Mouse (Mus musculus) liver, embryonic 16.5 days (tissue): Measurements from ENCODE around the gene Nr2c2. TPM values are rescaled to one million over a fixed set of nuclear protein-coding genes. Genes with fewer than 3 reads are reported as not detected.

ENCODE experiments used
- ATAC-seq: fragments of 200-750 bp; cut with Nextera tagmentation; 2 replicates; pipeline ENCODE4 v1.8.0; 2017; ENCODE audit warnings: low read depth, mild to moderate bottlenecking, moderate number of reproducible peaks, moderate library complexity
- H3K27ac ChIP-seq: fragments of 300-500 bp; sonication (generic); 2 replicates; pipeline ENCODE4 v1.5.1; 2014; ENCODE audit warnings: mild to moderate bottlenecking, low read length
- H3K27me3 ChIP-seq: fragments of 300-500 bp; sonication (generic); 2 replicates; pipeline ENCODE4 v1.6.1; 2014; ENCODE audit warnings: low read depth, low read length, mixed read lengths; ENCODE audit not compliant: control insufficient read depth, insufficient read depth
- H3K36me3 ChIP-seq: fragments of 300-500 bp; sonication (generic); 2 replicates; pipeline ENCODE4 v1.6.1; 2014; ENCODE audit warnings: mild to moderate bottlenecking; ENCODE audit not compliant: control insufficient read depth, insufficient read depth
- H3K4me1 ChIP-seq: fragments of 300-500 bp; sonication (generic); 2 replicates; pipeline ENCODE4 v1.6.1; 2014; ENCODE audit warnings: low read depth, low read length, mixed read lengths; ENCODE audit not compliant: control insufficient read depth
- H3K4me2 ChIP-seq: fragments of 300-500 bp; sonication (generic); 2 replicates; pipeline ENCODE4 v1.6.1; 2014; ENCODE audit warnings: low read depth, low read length, mixed read lengths
- H3K4me3 ChIP-seq: fragments of 300-500 bp; sonication (generic); 2 replicates; pipeline ENCODE4 v1.5.1; 2014; ENCODE audit warnings: low read depth, mild to moderate bottlenecking, low read length
- H3K9ac ChIP-seq: fragments of 300-500 bp; sonication (generic); 2 replicates; pipeline ENCODE4 v1.6.1; 2014; ENCODE audit warnings: low read depth, low read length
- H3K9me3 ChIP-seq: fragments of 300-500 bp; sonication (generic); replicated peaks from 2 replicates; pipeline ENCODE4 v1.6.1; 2016; ENCODE audit warnings: low read length; ENCODE audit not compliant: control insufficient read depth
- WGBS: fragments of 180-500 bp; shearing (Covaris S2); extraction: QIAGEN DNeasy Blood & Tissue Kit; methylation state at CpG from one replicate; pipeline ENCODE4 v1.1.7; 2014; ENCODE audit not compliant: insufficient replicate concordance; 5-methylcytosine and 5-hydroxymethylcytosine counted together
- polyA plus RNA-seq: library from polyadenylated mRNA; unstranded; fragments of >200 nt; fragmentation: Nextera tagmentation; extraction: Ambion mirVana; gene quantifications from 2 replicates; pipeline ENCODE4 v1.2.1, GENCODE M21; 2015

The Nr2c2 gene
- polyA plus RNA-seq, 1 experiment from 2014 or later: 4.3 TPM

GRCm38 (mm10) chr6:92153774-92154173 lies 62.6 kb downstream of the Nr2c2 start:
- Histone ChIP-seq H3K36me3 (peaks cover 34% of the 10 kb centered on the region), H3K4me1 (no peaks in the 10 kb centered on the region), H3K27ac (no peak overlapping the region), H3K4me2 (no peak overlapping the region), H3K27me3 (no peaks in the 10 kb centered on the region), H3K4me3 (no peak overlapping the region), H3K9me3 (no peaks in the 10 kb centered on the region), H3K9ac (no peak overlapping the region)
- 86% methylated on average over 1 of the region's 1 CpGs for WGBS
- ATAC-seq: no peak

GRCm38 (mm10) chr6:92158801-92159200 lies 67.6 kb downstream of the Nr2c2 start:
- Histone ChIP-seq H3K27ac (no peak overlapping the region), H3K36me3 (peaks cover 54% of the 10 kb centered on the region), H3K9me3 (no peaks in the 10 kb centered on the region), H3K27me3 (no peaks in the 10 kb centered on the region), H3K4me3 (no peak overlapping the region), H3K4me2 (no peak overlapping the region), H3K9ac (no peak overlapping the region), H3K4me1 (no peaks in the 10 kb centered on the region)
- ATAC-seq: no peak
- 82% methylated on average over 3 of the region's 3 CpGs for WGBS

GRCm38 (mm10) chr6:92162724-92163123 lies 71.5 kb downstream of the Nr2c2 start:
- no peaks in the 10 kb centered on the region for H3K27me3 ChIP-seq
- ATAC-seq: no peak
- H3K27ac ChIP-seq: no peak overlapping the region
- H3K9ac ChIP-seq: no peak overlapping the region
- no peak overlapping the region for H3K4me2 ChIP-seq
- H3K9me3 ChIP-seq: no peaks in the 10 kb centered on the region
- H3K4me1 ChIP-seq: no peaks in the 10 kb centered on the region
- 76% methylated on average over 1 of the region's 1 CpGs for WGBS
- peaks cover 44% of the 10 kb centered on the region for H3K36me3 ChIP-seq
- H3K4me3 ChIP-seq: no peak overlapping the region

- Histone ChIP-seq H3K9me3 (no peaks in the 10 kb centered on the region), H3K36me3 (peaks cover 34% of the 10 kb centered on the region), H3K4me2 (no peak overlapping the region), H3K4me1 (no peaks in the 10 kb centered on the region), H3K27ac (no peak overlapping the region), H3K27me3 (no peaks in the 10 kb centered on the region), H3K4me3 (no peak overlapping the region), H3K9ac (no peak overlapping the region)
- no peak for ATAC-seq
- WGBS: 82% methylated on average over 1 of the region's 1 CpGs
These were observed 85.3 kb downstream of the Nr2c2 start for GRCm38 (mm10) chr6:92176450-92176849.

GRCm38 (mm10) chr6:92183621-92184131 lies 92.5 kb downstream of the Nr2c2 start, which contains the start of gene Mrps25:
TSS of gene Mrps25 (minus strand) at chr6:92184033.
- Histone ChIP-seq H3K36me3 (peaks cover 3% of the 10 kb centered on the region), H3K4me3 (peak within 1 kb of the TSS; percentile 81), H3K9ac (peak within 1 kb of the TSS; percentile 83), H3K27me3 (no peaks in the 10 kb centered on the region), H3K4me2 (peak within 1 kb of the TSS; percentile 73), H3K27ac (no peak within 1 kb of the TSS), H3K4me1 (peaks cover 11% of the 10 kb centered on the region), H3K9me3 (no peaks in the 10 kb centered on the region)
- under 1% methylated on average over 42 of the region's 42 CpGs for WGBS
- ATAC-seq: peak; percentile 90

DNA sequence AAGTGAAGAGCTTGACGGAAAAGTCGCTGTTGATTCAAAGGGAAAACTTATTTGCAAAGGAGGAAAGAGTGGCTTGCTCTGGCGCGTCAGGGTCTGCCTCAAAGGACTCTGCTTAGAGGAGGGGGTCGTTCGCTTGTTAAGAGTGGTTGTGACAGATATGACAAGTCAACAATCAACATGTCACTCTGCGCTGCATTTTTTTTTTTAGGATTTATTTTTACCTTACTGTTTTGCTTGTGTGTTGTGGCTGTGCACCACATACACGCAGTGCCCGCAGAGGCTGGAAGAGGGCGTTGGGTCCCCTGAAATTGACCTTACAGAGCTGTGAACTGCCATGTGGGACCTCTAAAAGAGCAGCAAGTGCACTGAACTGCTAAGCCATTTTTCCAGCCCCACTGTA lies 93.0 kb downstream of the Nr2c2 start:
- Histone ChIP-seq H3K27me3 (no peaks in the 10 kb centered on the region), H3K4me3 (peak overlapping the region; percentile 81), H3K4me2 (peak overlapping the region; percentile 73), H3K4me1 (peaks cover 11% of the 10 kb centered on the region), H3K27ac (no peak overlapping the region), H3K9ac (peak overlapping the region; percentile 83), H3K9me3 (no peaks in the 10 kb centered on the region), H3K36me3 (peaks cover 3% of the 10 kb centered on the region)
- 2% methylated on average over 10 of the region's 10 CpGs for WGBS
- peak; percentile 60 for ATAC-seq

GRCm38 (mm10) chr6:92199414-92199813 lies 108.2 kb downstream of the Nr2c2 start:
- no peak overlapping the region for H3K4me3 ChIP-seq
- 86% methylated on average over 8 of the region's 8 CpGs for WGBS
- no peaks in the 10 kb centered on the region for H3K27me3 ChIP-seq
- H3K4me1 ChIP-seq: no peaks in the 10 kb centered on the region; the same call in 1 of the 2 replicates
- no peak overlapping the region for H3K27ac ChIP-seq
- H3K9ac ChIP-seq: no peak overlapping the region
- no peak overlapping the region for H3K4me2 ChIP-seq
- ATAC-seq: no peak
- H3K36me3 ChIP-seq: peaks cover 27% of the 10 kb centered on the region
- H3K9me3 ChIP-seq: no peaks in the 10 kb centered on the region

DNA sequence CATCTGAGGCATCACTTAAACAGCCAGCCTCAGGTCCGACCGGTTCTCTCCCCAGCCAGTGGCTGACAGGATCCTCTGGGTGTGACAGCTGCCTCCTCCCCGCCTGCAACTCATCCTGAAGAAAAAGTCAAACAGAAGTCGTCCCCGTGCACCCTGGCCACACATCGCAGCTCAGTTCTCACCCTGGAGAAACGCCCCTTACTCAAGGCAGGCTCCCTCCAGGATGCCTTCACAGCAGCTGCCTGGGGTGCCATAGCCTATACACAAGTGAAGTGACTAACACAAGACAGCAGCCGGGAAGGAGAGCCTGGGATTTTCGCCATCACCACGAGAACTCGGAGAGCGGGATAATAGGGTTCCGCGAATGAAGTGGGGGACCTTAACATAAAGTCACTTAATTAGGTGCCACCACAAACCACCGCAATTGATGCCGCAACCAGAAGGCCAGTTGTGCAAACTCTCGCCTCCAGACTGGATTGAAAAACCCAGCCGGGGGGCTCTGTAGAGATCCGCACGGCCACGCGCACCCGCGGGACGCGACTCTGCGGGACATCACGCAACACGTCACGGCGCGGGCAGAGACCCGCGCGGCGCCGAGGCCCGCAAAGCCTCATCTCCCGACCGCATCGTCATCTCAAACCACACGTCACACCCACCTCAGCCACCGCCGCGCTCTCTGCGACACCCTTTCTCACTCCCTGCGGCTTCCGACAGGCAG lies 123.0 kb downstream of the Nr2c2 start:
- no peaks in the 10 kb centered on the region for H3K27me3 ChIP-seq
- H3K9ac ChIP-seq: peak overlapping the region; percentile 92
- ATAC-seq: peak; percentile 61; the same call in 1 of the 2 replicates
- H3K4me2 ChIP-seq: peak overlapping the region; percentile 97
- no peaks in the 10 kb centered on the region for H3K36me3 ChIP-seq
- under 1% methylated on average over 48 of the region's 48 CpGs for WGBS
- H3K4me1 ChIP-seq: peaks cover 11% of the 10 kb centered on the region
- H3K4me3 ChIP-seq: peak overlapping the region; percentile 94
- H3K27ac ChIP-seq: peak overlapping the region; percentile 80
- no peaks in the 10 kb centered on the region for H3K9me3 ChIP-seq

DNA sequence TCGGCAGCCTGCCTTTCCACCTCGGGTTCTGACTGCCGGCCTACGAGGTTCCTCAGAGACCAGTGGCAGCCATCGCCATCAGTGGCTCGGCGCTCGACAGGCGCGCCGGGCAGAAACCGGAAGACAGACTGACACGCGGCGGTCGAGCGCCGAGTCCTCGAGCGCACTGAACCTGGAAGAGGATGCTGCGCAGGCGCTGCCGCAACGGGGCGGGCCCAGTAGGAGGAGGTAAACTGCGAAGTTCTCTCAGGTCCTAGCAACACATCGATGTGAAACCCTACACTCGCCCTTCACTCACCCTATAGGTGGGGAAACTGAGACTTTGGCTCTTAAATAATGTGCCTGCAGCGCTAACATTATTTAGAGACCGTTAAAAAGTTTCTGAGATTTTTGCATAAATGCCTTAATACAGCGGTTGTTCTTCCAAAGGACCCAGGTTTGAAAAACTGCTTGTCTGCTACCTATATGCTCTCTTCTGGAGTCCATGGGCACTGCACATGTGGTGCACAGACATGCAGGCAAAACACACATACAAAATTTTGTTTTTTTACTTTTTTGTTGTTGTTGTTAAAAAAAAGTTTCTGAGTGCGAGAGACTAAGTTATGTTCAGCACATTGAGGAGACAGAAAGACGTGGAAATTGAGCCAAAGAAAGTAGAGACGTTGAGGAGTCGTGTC lies 123.7 kb downstream of the Nr2c2 start, which contains the start of gene Rbsn:
TSS of gene Rbsn (minus strand) at position 153 of the 677 bp plus-strand sequence.
- 9% methylated on average over 35 of the region's 35 CpGs for WGBS
- Histone ChIP-seq H3K4me1 (peaks cover 11% of the 10 kb centered on the region), H3K9me3 (no peaks in the 10 kb centered on the region), H3K27ac (peak within 1 kb of the TSS; percentile 80), H3K4me3 (peak within 1 kb of the TSS; percentile 94), H3K27me3 (no peaks in the 10 kb centered on the region), H3K4me2 (peak within 1 kb of the TSS; percentile 97), H3K36me3 (no peaks in the 10 kb centered on the region), H3K9ac (peak within 1 kb of the TSS; percentile 92)
- peak; percentile 95 for ATAC-seq
